Mouse (Mus musculus): ENCODE data around the gene Atl2.

GRCm38 (mm10) chr17:79809491-79810316 is 86.2 kb downstream of the Atl2 start:
- no peak for TF ChIP-seq CTCF (IDR thresholded peaks at IDR 0.05; ENCODE audit: low read depth)
- TF ChIP-seq EP300 (IDR thresholded peaks at IDR 0.05; ENCODE audit: low read depth) = no peak
